Mouse (Mus musculus): ENCODE measurements at regions not wholly inside any gene's neighbourhood (a gene's known extent, or its start where the extent isn't known, plus 50 kb on each side); places are given as distances from the start of the nearest gene placed in this dataset.

- no peak for TF ChIP-seq CTCF (IDR thresholded peaks at IDR 0.05; ENCODE audit: low read depth)
- no peak overlapping the region for H3K27ac ChIP-seq (ENCODE audit: low read depth, low read length)
- no peaks in the 10 kb centered on the region; the same call in 1 of the 2 replicates for H3K4me1 ChIP-seq (ENCODE audit: insufficient read depth)
- no peaks in the 10 kb centered on the region for H3K27me3 ChIP-seq (ENCODE audit: insufficient read depth, low read length)
- H3K4me2 ChIP-seq (ENCODE audit: low read depth) = peak overlapping the region; percentile 45
- 6% methylated on average over 16 of the region's 16 CpGs for WGBS
- DNase-seq (peak; percentile 63), ATAC-seq (peak; percentile 58)
- no peaks in the 10 kb centered on the region for H3K36me3 ChIP-seq (ENCODE audit: insufficient read depth)
- no peaks in the 10 kb centered on the region for H3K9me3 ChIP-seq (ENCODE audit: low read length)
- no peak overlapping the region for H3K9ac ChIP-seq
- peak overlapping the region; percentile 12 for H3K4me3 ChIP-seq (ENCODE audit: low read depth, low read length)
These were observed 101.6 kb upstream of the Med13l start for GRCm38 (mm10) chr5:118458727-118459390.

DNA sequence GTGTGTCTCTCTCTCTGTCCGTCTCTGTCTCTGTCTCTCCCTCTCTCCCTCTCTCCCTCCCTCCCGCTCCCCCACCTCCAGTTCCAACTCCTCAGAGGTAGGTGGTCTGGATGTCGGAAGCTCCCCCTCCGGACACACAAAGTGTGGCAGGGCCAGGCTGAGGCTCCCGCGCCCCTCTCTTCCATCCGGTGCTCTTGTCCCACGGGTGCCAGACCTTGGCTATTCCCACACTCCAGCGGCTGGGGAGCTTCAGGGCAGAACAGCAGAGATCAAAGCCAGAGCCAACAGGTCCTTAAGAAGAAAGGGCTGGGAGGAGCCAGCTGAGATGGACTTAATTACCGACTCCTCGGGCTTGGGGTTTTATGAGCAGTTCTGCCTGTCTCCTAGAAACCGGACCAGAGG is 101.1 kb upstream of the Med13l start:
- peak overlapping the region; percentile 45 for H3K4me2 ChIP-seq (ENCODE audit: low read depth)
- H3K4me1 ChIP-seq (ENCODE audit: insufficient read depth) = no peaks in the 10 kb centered on the region; the same call in 1 of the 2 replicates
- H3K9me3 ChIP-seq (ENCODE audit: low read length) = no peaks in the 10 kb centered on the region
- H3K27ac ChIP-seq (ENCODE audit: low read depth, low read length) = no peak overlapping the region
- 0 out of 2 replicates have a peak, but pooled peaks cover 1% of the 10 kb centered on the region for H3K27me3 ChIP-seq (ENCODE audit: insufficient read depth, low read length)
- H3K36me3 ChIP-seq (ENCODE audit: insufficient read depth) = no peaks in the 10 kb centered on the region
- no peak overlapping the region for H3K9ac ChIP-seq
- no peak for TF ChIP-seq CTCF (IDR thresholded peaks at IDR 0.05; ENCODE audit: low read depth)
- DNase-seq = no peak
- peak; percentile 47 for ATAC-seq
- WGBS = under 1% methylated on average over 11 of the region's 12 CpGs
- no peak overlapping the region for H3K4me3 ChIP-seq (ENCODE audit: low read depth, low read length)

DNA sequence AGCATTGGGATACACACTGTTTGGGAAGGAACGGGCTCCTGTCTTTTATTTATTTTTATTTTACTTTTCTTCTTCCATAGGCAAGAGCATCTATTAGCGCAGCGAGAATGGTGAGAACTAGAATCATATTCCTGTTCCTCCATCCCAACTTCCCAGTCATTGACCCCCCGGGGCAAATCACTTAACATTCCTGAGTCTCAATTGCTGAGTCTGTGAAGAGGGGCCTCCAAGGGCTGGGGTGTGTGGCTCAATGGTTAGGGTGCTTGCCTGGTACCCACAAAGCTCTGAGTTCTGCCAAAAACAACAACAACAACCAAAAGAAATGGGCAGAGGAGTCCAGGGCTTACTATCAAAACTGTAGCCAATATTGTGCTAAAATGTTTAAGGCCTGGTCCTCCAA is 98.5 kb upstream of the Med13l start:
- DNase-seq (no peak), ATAC-seq (no peak)
- Histone ChIP-seq H3K36me3 (ENCODE audit: insufficient read depth) (no peaks in the 10 kb centered on the region), H3K4me3 (ENCODE audit: low read depth, low read length) (no peak overlapping the region), H3K4me1 (ENCODE audit: insufficient read depth) (peaks cover 5% of the 10 kb centered on the region; the same call in 1 of the 2 replicates), H3K9me3 (ENCODE audit: low read length) (no peaks in the 10 kb centered on the region), H3K9ac (no peak overlapping the region), H3K4me2 (ENCODE audit: low read depth) (no peak overlapping the region), H3K27ac (ENCODE audit: low read depth, low read length) (no peak overlapping the region), H3K27me3 (ENCODE audit: insufficient read depth, low read length) (0 out of 2 replicates have a peak, but pooled peaks cover 4% of the 10 kb centered on the region)
- no peak for TF ChIP-seq CTCF (IDR thresholded peaks at IDR 0.05; ENCODE audit: low read depth)
- 70% methylated on average over 4 of the region's 4 CpGs for WGBS

GRCm38 (mm10) chr5:118464931-118465801 is 95.3 kb upstream of the Med13l start:
- no peaks in the 10 kb centered on the region for H3K9me3 ChIP-seq (ENCODE audit: low read length)
- H3K4me2 ChIP-seq (ENCODE audit: low read depth) = peak overlapping the region; percentile 47
- TF ChIP-seq CTCF (IDR thresholded peaks at IDR 0.05; ENCODE audit: low read depth) = no peak
- no peaks in the 10 kb centered on the region for H3K36me3 ChIP-seq (ENCODE audit: insufficient read depth)
- H3K27ac ChIP-seq (ENCODE audit: low read depth, low read length) = no peak overlapping the region
- peak overlapping the region; percentile 20 for H3K4me3 ChIP-seq (ENCODE audit: low read depth, low read length)
- 0 out of 2 replicates have a peak, but pooled peaks cover 4% of the 10 kb centered on the region for H3K27me3 ChIP-seq (ENCODE audit: insufficient read depth, low read length)
- 0 out of 2 replicates have a peak, but pooled peaks cover 5% of the 10 kb centered on the region for H3K4me1 ChIP-seq (ENCODE audit: insufficient read depth)
- WGBS = 11% methylated on average over 22 of the region's 22 CpGs
- DNase-seq (no peak), ATAC-seq (peak; percentile 32; the same call in 1 of the 2 replicates)
- H3K9ac ChIP-seq = 0 out of 2 replicates have a peak overlapping the region, but pooled peaks have one; percentile 25

- H3K4me3 ChIP-seq (ENCODE audit: low read depth, low read length) = peak overlapping the region; percentile 20; the same call in 1 of the 2 replicates
- TF ChIP-seq CTCF (IDR thresholded peaks at IDR 0.05; ENCODE audit: low read depth) = no peak
- H3K36me3 ChIP-seq (ENCODE audit: insufficient read depth) = no peaks in the 10 kb centered on the region
- no peak overlapping the region for H3K9ac ChIP-seq
- H3K4me2 ChIP-seq (ENCODE audit: low read depth) = peak overlapping the region; percentile 47
- 0 out of 2 replicates have a peak, but pooled peaks cover 4% of the 10 kb centered on the region for H3K27me3 ChIP-seq (ENCODE audit: insufficient read depth, low read length)
- 0 out of 2 replicates have a peak, but pooled peaks cover 5% of the 10 kb centered on the region for H3K4me1 ChIP-seq (ENCODE audit: insufficient read depth)
- H3K27ac ChIP-seq (ENCODE audit: low read depth, low read length) = no peak overlapping the region
- ATAC-seq = no peak
- no peak for DNase-seq
- H3K9me3 ChIP-seq (ENCODE audit: low read length) = no peaks in the 10 kb centered on the region
- 12% methylated on average over 10 of the region's 10 CpGs for WGBS
These were observed 94.3 kb upstream of the Med13l start for GRCm38 (mm10) chr5:118465991-118466750.

GRCm38 (mm10) chr5:118468739-118469138 is 91.7 kb upstream of the Med13l start:
- no peaks in the 10 kb centered on the region for H3K36me3 ChIP-seq (ENCODE audit: insufficient read depth)
- H3K27ac ChIP-seq (ENCODE audit: low read depth, low read length) = no peak overlapping the region
- DNase-seq = no peak
- H3K9me3 ChIP-seq (ENCODE audit: low read length) = no peaks in the 10 kb centered on the region
- 0 out of 2 replicates have a peak, but pooled peaks cover 5% of the 10 kb centered on the region for H3K4me1 ChIP-seq (ENCODE audit: insufficient read depth)
- H3K27me3 ChIP-seq (ENCODE audit: insufficient read depth, low read length) = 0 out of 2 replicates have a peak, but pooled peaks cover 4% of the 10 kb centered on the region
- H3K9ac ChIP-seq = no peak overlapping the region
- no peak overlapping the region for H3K4me2 ChIP-seq (ENCODE audit: low read depth)
- no peak for TF ChIP-seq CTCF (IDR thresholded peaks at IDR 0.05; ENCODE audit: low read depth)
- 62% methylated on average over 4 of the region's 4 CpGs for WGBS
- ATAC-seq = no peak
- H3K4me3 ChIP-seq (ENCODE audit: low read depth, low read length) = no peak overlapping the region

Data from forebrain, postnatal 0 days (tissue).